Mouse (Mus musculus) thymus, adult 2 months (tissue): Measurements from ENCODE around the gene Camkv.
A peak's percentile ranks its signal among the peaks of the same experiment; 100 is the strongest.

Experiments
- CTCF ChIP-seq: fragments of 200-500 bp; IDR thresholded peaks from 2 replicates; pipeline ENCODE4 v1.5.1; 2012; ENCODE audit warnings: mild to moderate bottlenecking, control low read depth, low read length, moderate library complexity, borderline replicate concordance; ENCODE audit not compliant: control insufficient read depth, poor library complexity, insufficient read depth; ENCODE audit errors: extremely low read depth
- POLR2A ChIP-seq: fragments of 200-500 bp; IDR thresholded peaks from 2 replicates; pipeline ENCODE4 v1.6.1; 2012; ENCODE audit warnings: mild to moderate bottlenecking, low read length, control low read depth, moderate library complexity; ENCODE audit not compliant: control insufficient read depth, poor library complexity, insufficient read depth; ENCODE audit errors: extremely low read depth

DNA sequence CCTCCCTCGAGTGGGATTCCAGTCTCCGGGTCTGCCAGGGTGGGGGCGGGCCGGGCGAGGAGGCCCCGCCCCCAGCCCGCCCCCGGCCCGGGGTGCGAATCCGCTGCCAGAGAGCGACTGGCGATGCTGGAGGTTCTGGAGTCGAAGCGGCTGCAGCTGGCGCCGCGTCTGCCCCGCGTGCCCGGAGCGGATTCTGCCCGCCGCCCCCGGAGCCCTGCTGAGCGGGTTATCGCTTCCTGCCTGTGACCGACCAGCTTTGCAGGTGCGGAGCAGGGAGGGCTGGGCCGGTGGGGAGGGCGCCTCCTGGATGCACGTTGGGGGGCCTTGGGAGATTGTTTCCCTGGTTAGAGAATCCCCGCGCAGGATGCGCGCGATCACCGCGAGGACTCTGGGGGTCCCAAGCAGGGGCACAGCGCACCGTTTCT, 328 bp downstream of the Camkv start:
- TF ChIP-seq CTCF: no peak
- TF ChIP-seq POLR2A: 0 out of 2 replicates have a peak, but pooled peaks have one; percentile 58
